Mouse (Mus musculus) heart, postnatal 0 days (tissue): ENCODE results near the gene Ncmap. TPM values are rescaled to one million over a fixed set of nuclear protein-coding genes. Genes with fewer than 3 reads are reported as not detected.

Experiments used
- ATAC-seq: fragments of 200-750 bp; cut with Nextera tagmentation; 2 replicates; pipeline ENCODE4 v1.8.0; 2017; ENCODE audit warnings: low read depth, moderate number of reproducible peaks, moderate library complexity; ENCODE audit not compliant: insufficient read depth
- DNase-seq: peaks from one replicate; pipeline ENCODE4 v3.0.0-alpha.2; 2016; ENCODE audit warnings: low spot score
- H3K27ac ChIP-seq: fragments of 300-500 bp; sonication (generic); 2 replicates; pipeline ENCODE4 v1.5.1; 2014; ENCODE audit warnings: low read depth, mild to moderate bottlenecking
- H3K27me3 ChIP-seq: fragments of 300-500 bp; sonication (generic); 2 replicates; pipeline ENCODE4 v1.6.1; 2014; ENCODE audit warnings: low read length, mixed read lengths; ENCODE audit not compliant: control insufficient read depth, insufficient read depth
- H3K36me3 ChIP-seq: fragments of 300-500 bp; sonication (generic); replicated peaks from 2 replicates; pipeline ENCODE4 v1.6.1; 2014; ENCODE audit warnings: low read length, mixed read lengths; ENCODE audit not compliant: control insufficient read depth, insufficient read depth
- H3K4me1 ChIP-seq: fragments of 300-500 bp; sonication (generic); 2 replicates; pipeline ENCODE4 v1.6.1; 2014; ENCODE audit warnings: antibody characterized with exemption; ENCODE audit not compliant: control insufficient read depth, insufficient read depth
- H3K4me2 ChIP-seq: fragments of 300-500 bp; sonication (generic); 2 replicates; pipeline ENCODE4 v1.6.1; 2014; ENCODE audit warnings: low read depth, mild to moderate bottlenecking, low read length, moderate library complexity
- H3K4me3 ChIP-seq: fragments of 300-500 bp; sonication (generic); 2 replicates; pipeline ENCODE4 v1.5.1; 2014; ENCODE audit warnings: low read depth, low read length
- H3K9ac ChIP-seq: fragments of 300-500 bp; sonication (generic); replicated peaks from 2 replicates; pipeline ENCODE4 v1.6.1; 2014; ENCODE audit warnings: low read depth, low read length, mixed read lengths
- H3K9me3 ChIP-seq: fragments of 300-500 bp; sonication (generic); replicated peaks from 2 replicates; pipeline ENCODE4 v1.6.1; 2016; ENCODE audit warnings: low read length; ENCODE audit not compliant: control insufficient read depth
- CTCF ChIP-seq: IDR thresholded peaks from 2 replicates; pipeline ENCODE4 v1.5.1; 2016; ENCODE audit warnings: antibody characterized with exemption, control low read depth, low read depth
- EP300 ChIP-seq: IDR thresholded peaks from 2 replicates; pipeline ENCODE4 v1.6.1; 2016; ENCODE audit warnings: antibody characterized with exemption, low read depth
- WGBS: fragments of 180-500 bp; shearing (Covaris S2); extraction: QIAGEN DNeasy Blood & Tissue Kit; methylation state at CpG from one replicate; pipeline ENCODE4 v1.1.7; 2014; 5-methylcytosine and 5-hydroxymethylcytosine counted together
- polyA plus RNA-seq: library from polyadenylated mRNA; unstranded; fragments of >200 nt; fragmentation: Nextera tagmentation; extraction: Ambion mirVana; gene quantifications from 2 replicates; pipeline ENCODE4 v1.2.1, GENCODE M21; 2015
- total RNA-seq: library from RNA; depleted of rRNA; stranded (reverse); fragments of >200 nt; gene quantifications from 2 replicates; pipeline ENCODE4 v1.2.3, GENCODE M21; 2014; ENCODE audit warnings: low replicate concordance

Ncmap gene
- total and polyA plus RNA-seq, 2 experiments from 2014 or later, result 0.16 TPM; not detected in 1

- H3K4me2 ChIP-seq, result no peak overlapping the region
- no peaks in the 10 kb centered on the region for H3K9me3 ChIP-seq
- WGBS, result 31% methylated on average over 7 of the region's 7 CpGs
- H3K4me1 ChIP-seq, result no peaks in the 10 kb centered on the region
- H3K9ac ChIP-seq, result no peak overlapping the region
- TF ChIP-seq CTCF (no peak), EP300 (no peak)
- no peak overlapping the region for H3K27ac ChIP-seq
- ATAC-seq (no peak), DNase-seq (no peak)
- H3K4me3 ChIP-seq, result no peak overlapping the region
- peaks cover 29% of the 10 kb centered on the region for H3K27me3 ChIP-seq
- no peaks in the 10 kb centered on the region for H3K36me3 ChIP-seq
These were observed 3.9 kb upstream of the Ncmap start for GRCm38 (mm10) chr4:135401881-135402280.

GRCm38 (mm10) chr4:135397551-135397950 lies 476 bp downstream of the Ncmap start:
- no peak overlapping the region for H3K27ac ChIP-seq
- no peak for ATAC-seq

GRCm38 (mm10) chr4:135396303-135396702 lies 1.7 kb downstream of the Ncmap start:
- 82% methylated on average over 5 of the region's 5 CpGs for WGBS
- DNase-seq (no peak), ATAC-seq (no peak)
- Histone ChIP-seq H3K9me3 (no peaks in the 10 kb centered on the region), H3K27me3 (peaks cover 38% of the 10 kb centered on the region), H3K9ac (no peak overlapping the region), H3K4me2 (no peak overlapping the region), H3K27ac (no peak overlapping the region), H3K4me1 (no peaks in the 10 kb centered on the region), H3K36me3 (no peaks in the 10 kb centered on the region), H3K4me3 (no peak overlapping the region)
- TF ChIP-seq EP300 (no peak), CTCF (no peak)

More at GRCm38 (mm10) chr4:135397551-135397950, 476 bp downstream of the Ncmap start:
- Histone ChIP-seq H3K4me2 (peak overlapping the region; percentile 62), H3K4me3 (peak overlapping the region; percentile 39), H3K4me1 (no peaks in the 10 kb centered on the region), H3K9ac (no peak overlapping the region), H3K27me3 (peaks cover 38% of the 10 kb centered on the region), H3K36me3 (no peaks in the 10 kb centered on the region), H3K9me3 (no peaks in the 10 kb centered on the region)
- 7% methylated on average over 16 of the region's 16 CpGs for WGBS
- DNase-seq, result no peak
- TF ChIP-seq CTCF, result no peak
- no peak for TF ChIP-seq EP300

GRCm38 (mm10) chr4:135395375-135395774 lies 2.7 kb downstream of the Ncmap start:
- H3K27me3 ChIP-seq, result peaks cover 38% of the 10 kb centered on the region
- no peak overlapping the region for H3K4me3 ChIP-seq
- no peaks in the 10 kb centered on the region for H3K36me3 ChIP-seq
- H3K9me3 ChIP-seq, result no peaks in the 10 kb centered on the region
- 87% methylated on average over 4 of the region's 4 CpGs for WGBS
- no peaks in the 10 kb centered on the region for H3K4me1 ChIP-seq
- DNase-seq, result no peak
- H3K9ac ChIP-seq, result no peak overlapping the region
- TF ChIP-seq CTCF (no peak), EP300 (no peak)
- no peak overlapping the region for H3K27ac ChIP-seq
- H3K4me2 ChIP-seq, result no peak overlapping the region
- no peak for ATAC-seq

GRCm38 (mm10) chr4:135394666-135395065 lies 3.4 kb downstream of the Ncmap start:
- no peak overlapping the region for H3K9ac ChIP-seq
- no peak overlapping the region for H3K4me3 ChIP-seq
- TF ChIP-seq CTCF (no peak), EP300 (no peak)
- H3K27ac ChIP-seq, result no peak overlapping the region
- no peaks in the 10 kb centered on the region for H3K9me3 ChIP-seq
- ATAC-seq (no peak), DNase-seq (no peak)
- 80% methylated on average over 7 of the region's 7 CpGs for WGBS
- no peaks in the 10 kb centered on the region for H3K4me1 ChIP-seq
- H3K36me3 ChIP-seq, result no peaks in the 10 kb centered on the region
- H3K27me3 ChIP-seq, result peaks cover 36% of the 10 kb centered on the region
- no peak overlapping the region for H3K4me2 ChIP-seq

GRCm38 (mm10) chr4:135393381-135393780 lies 4.6 kb downstream of the Ncmap start:
- 74% methylated on average over 6 of the region's 6 CpGs for WGBS

More at GRCm38 (mm10) chr4:135393381-135393780, 4.6 kb downstream of the Ncmap start:
- H3K4me1 ChIP-seq, result no peaks in the 10 kb centered on the region
- no peak overlapping the region for H3K4me3 ChIP-seq
- no peak for TF ChIP-seq CTCF
- TF ChIP-seq EP300, result no peak
- H3K27ac ChIP-seq, result no peak overlapping the region
- ATAC-seq (no peak), DNase-seq (no peak)
- H3K9ac ChIP-seq, result no peak overlapping the region
- no peak overlapping the region for H3K4me2 ChIP-seq
- H3K27me3 ChIP-seq, result peaks cover 24% of the 10 kb centered on the region
- H3K36me3 ChIP-seq, result no peaks in the 10 kb centered on the region
- no peaks in the 10 kb centered on the region for H3K9me3 ChIP-seq
